Mouse (Mus musculus): ENCODE data around the gene Sh3bp5.

Sh3bp5 gene

GRCm38 (mm10) chr14:31432424-31432823, 3.5 kb downstream of the Sh3bp5 start:
- DNase-seq = no peak

GRCm38 (mm10) chr14:31431789-31432330, 4.0 kb downstream of the Sh3bp5 start:
- DNase-seq = no peak

- DNase-seq = peak in 1 of 2 experiments; percentile 43
Measured at GRCm38 (mm10) chr14:31429004-31429395, 6.9 kb downstream of the Sh3bp5 start.

- DNase-seq = peak; percentile 80 to 89
Measured at GRCm38 (mm10) chr14:31428211-31429003, 7.5 kb downstream of the Sh3bp5 start.

- DNase-seq = peak in 1 of 2 experiments; percentile 62
Measured at GRCm38 (mm10) chr14:31422961-31423791, 12.7 kb downstream of the Sh3bp5 start.

GRCm38 (mm10) chr14:31422395-31422794, 13.5 kb downstream of the Sh3bp5 start:
- DNase-seq = no peak

GRCm38 (mm10) chr14:31421509-31422295, 14.2 kb downstream of the Sh3bp5 start:
- DNase-seq = peak in 1 of 2 experiments; percentile 31

- no peak for DNase-seq
Measured at GRCm38 (mm10) chr14:31420985-31421384, 14.9 kb downstream of the Sh3bp5 start.

- DNase-seq = no peak
Measured at GRCm38 (mm10) chr14:31420562-31420961, 15.3 kb downstream of the Sh3bp5 start.

GRCm38 (mm10) chr14:31420135-31420534, 15.7 kb downstream of the Sh3bp5 start:
- no peak for DNase-seq

GRCm38 (mm10) chr14:31419279-31419678, 16.6 kb downstream of the Sh3bp5 start:
- DNase-seq = peak; percentile 12 to 14

GRCm38 (mm10) chr14:31416835-31417549, 18.9 kb downstream of the Sh3bp5 start:
- peak in 1 of 2 experiments; percentile 46 for DNase-seq

- no peak for DNase-seq
Measured at GRCm38 (mm10) chr14:31416411-31416810, 19.5 kb downstream of the Sh3bp5 start.

- DNase-seq = peak in 1 of 2 experiments; percentile 38
Measured at GRCm38 (mm10) chr14:31414967-31415376, 20.9 kb downstream of the Sh3bp5 start.

- peak in 1 of 2 experiments; percentile 20 for DNase-seq
Measured at GRCm38 (mm10) chr14:31414235-31414966, 21.5 kb downstream of the Sh3bp5 start.

- peak in 1 of 2 experiments; percentile 14 for DNase-seq
Measured at GRCm38 (mm10) chr14:31413475-31414086, 22.3 kb downstream of the Sh3bp5 start.

GRCm38 (mm10) chr14:31412651-31413056, 23.2 kb downstream of the Sh3bp5 start:
- DNase-seq = peak; percentile 66 to 73

- DNase-seq = peak; percentile 48 to 56
Measured at GRCm38 (mm10) chr14:31410737-31411136, 25.1 kb downstream of the Sh3bp5 start.

GRCm38 (mm10) chr14:31410123-31410724, 25.7 kb downstream of the Sh3bp5 start:
- peak; percentile 16 to 30 for DNase-seq

GRCm38 (mm10) chr14:31408666-31409065, 27.2 kb downstream of the Sh3bp5 start:
- DNase-seq = no peak

Data from cerebellum, postnatal 25 days (tissue).